Mouse (Mus musculus) lung, postnatal 10 days (tissue): ENCODE data around the gene Lce1j.
"Not testable (repeated sequence)": the region's sequence is repeated elsewhere in the genome, so short reads cannot be mapped to it uniquely, and the experiment has no call there.

Experiments
- DNase-seq: peaks from one replicate; pipeline ENCODE4 v3.0.0; 2021

Gene Lce1j

GRCm38 (mm10) chr3:92790414-92790813, at the start of gene Lce1j:
Lce1j (minus strand) TSS chr3:92790514.
- no peak for DNase-seq

- DNase-seq, result peak; percentile 13
Observed at GRCm38 (mm10) chr3:92827108-92827507, 36.8 kb upstream of the Lce1j start, which contains the start of gene Kprp. Kprp (minus strand) TSS chr3:92827247.

- DNase-seq, result no peak
Observed at GRCm38 (mm10) chr3:92825808-92826207, 35.5 kb upstream of the Lce1j start.

- not testable (repeated sequence) for DNase-seq
Observed at GRCm38 (mm10) chr3:92816036-92816435, 25.7 kb upstream of the Lce1j start.

- DNase-seq, result no peak
Observed at GRCm38 (mm10) chr3:92815581-92815980, 25.3 kb upstream of the Lce1j start.

- no peak for DNase-seq
Observed at GRCm38 (mm10) chr3:92807791-92808190, 17.5 kb upstream of the Lce1j start, which contains the start of gene Lce1k. Lce1k (minus strand) TSS chr3:92807891.

- no peak for DNase-seq
Observed at GRCm38 (mm10) chr3:92778799-92779198, 11.5 kb downstream of the Lce1j start, which contains the start of gene Lce1i. Lce1i (minus strand) TSS chr3:92778899.

GRCm38 (mm10) chr3:92771573-92771972, 18.7 kb downstream of the Lce1j start:
- DNase-seq, result no peak

- no peak for DNase-seq
Observed at GRCm38 (mm10) chr3:92764965-92765364, 25.3 kb downstream of the Lce1j start, which contains the start of gene Lce1h. Lce1h (minus strand) TSS chr3:92765065.

GRCm38 (mm10) chr3:92753197-92753596, 37.1 kb downstream of the Lce1j start:
- no peak for DNase-seq

GRCm38 (mm10) chr3:92752238-92752637, 38.1 kb downstream of the Lce1j start, which contains the start of gene Lce1g:
Lce1g (minus strand) TSS chr3:92752338.
- DNase-seq, result no peak

GRCm38 (mm10) chr3:92738996-92739395, 51.3 kb downstream of the Lce1j start, which contains the start of gene Gm38119:
Gm38119 (minus strand) TSS chr3:92739096.
- DNase-seq, result no peak
